Mouse (Mus musculus) lung, embryonic 15.5 days (tissue): ENCODE data around the gene Kdm1a. TPM values are rescaled to one million over a fixed set of nuclear protein-coding genes. Genes with fewer than 3 reads are reported as not detected.

ENCODE experiments used
- ATAC-seq: fragments of 200-750 bp; cut with Nextera tagmentation; 2 replicates; pipeline ENCODE4 v1.8.0; 2017; ENCODE audit warnings: moderate number of reproducible peaks, borderline replicate concordance; ENCODE audit not compliant: low FRiP score, low TSS enrichment; ENCODE audit errors: extremely low read depth
- H3K27ac ChIP-seq: fragments of 300-500 bp; sonication (generic); 2 replicates; pipeline ENCODE4 v1.5.1; 2015; ENCODE audit warnings: moderate library complexity, mild to moderate bottlenecking, inconsistent platforms
- H3K27me3 ChIP-seq: fragments of 300-500 bp; sonication (generic); 2 replicates; pipeline ENCODE4 v1.6.1; 2015; ENCODE audit warnings: inconsistent platforms
- H3K36me3 ChIP-seq: fragments of 300-500 bp; sonication (generic); 2 replicates; pipeline ENCODE4 v1.6.1; 2015; ENCODE audit warnings: inconsistent platforms
- H3K4me1 ChIP-seq: fragments of 300-500 bp; sonication (generic); 2 replicates; pipeline ENCODE4 v1.6.1; 2015; ENCODE audit warnings: inconsistent platforms
- H3K4me2 ChIP-seq: fragments of 300-500 bp; sonication (generic); 2 replicates; pipeline ENCODE4 v1.6.1; 2015; ENCODE audit warnings: inconsistent platforms, mild to moderate bottlenecking, moderate library complexity
- H3K4me3 ChIP-seq: fragments of 300-500 bp; sonication (generic); 2 replicates; pipeline ENCODE4 v1.5.1; 2015; ENCODE audit warnings: mild to moderate bottlenecking, inconsistent platforms
- H3K9ac ChIP-seq: fragments of 300-500 bp; sonication (generic); 2 replicates; pipeline ENCODE4 v1.6.1; 2015; ENCODE audit warnings: inconsistent platforms
- H3K9me3 ChIP-seq: fragments of 300-500 bp; sonication (generic); 2 replicates; pipeline ENCODE4 v1.6.1; 2016; ENCODE audit warnings: inconsistent platforms
- WGBS: fragments of 180-500 bp; shearing (Covaris S2); methylation state at CpG from one replicate; pipeline ENCODE4 v1.1.7; 2015; 5-methylcytosine and 5-hydroxymethylcytosine counted together
- polyA plus RNA-seq: library from polyadenylated mRNA; unstranded; fragments of >200 nt; fragmentation: Nextera tagmentation; extraction: Ambion mirVana; gene quantifications from 2 replicates; pipeline ENCODE4 v1.2.1, GENCODE M21; 2015

Gene Kdm1a
- polyA plus RNA-seq, 1 experiment from 2014 or later: 36.3 TPM

GRCm38 (mm10) chr4:136559690-136560089 lies 42.8 kb downstream of the Kdm1a start:
- Histone ChIP-seq H3K4me1 (peaks cover 7% of the 10 kb centered on the region), H3K36me3 (peaks cover 83% of the 10 kb centered on the region), H3K4me3 (no peak overlapping the region), H3K27ac (no peak overlapping the region), H3K9ac (no peak overlapping the region), H3K4me2 (no peak overlapping the region), H3K27me3 (no peaks in the 10 kb centered on the region), H3K9me3 (no peaks in the 10 kb centered on the region)
- WGBS: 89% methylated on average over 2 of the region's 2 CpGs
- ATAC-seq: no peak

GRCm38 (mm10) chr4:136557638-136558037 lies 44.9 kb downstream of the Kdm1a start:
- Histone ChIP-seq H3K4me2 (no peak overlapping the region), H3K9ac (no peak overlapping the region), H3K9me3 (no peaks in the 10 kb centered on the region), H3K36me3 (peaks cover 89% of the 10 kb centered on the region), H3K4me1 (peaks cover 7% of the 10 kb centered on the region), H3K27ac (no peak overlapping the region), H3K27me3 (no peaks in the 10 kb centered on the region), H3K4me3 (no peak overlapping the region)
- ATAC-seq: no peak
- WGBS: 82% methylated on average over 2 of the region's 2 CpGs

GRCm38 (mm10) chr4:136553108-136553507 lies 49.4 kb downstream of the Kdm1a start:
- 0 out of 2 replicates have a peak, but pooled peaks cover 4% of the 10 kb centered on the region for H3K4me1 ChIP-seq
- 56% methylated on average over 1 of the region's 1 CpGs for WGBS
- ATAC-seq: no peak
- H3K4me3 ChIP-seq: no peak overlapping the region
- no peaks in the 10 kb centered on the region for H3K9me3 ChIP-seq
- H3K36me3 ChIP-seq: peaks cover 94% of the 10 kb centered on the region
- H3K27ac ChIP-seq: no peak overlapping the region
- no peaks in the 10 kb centered on the region for H3K27me3 ChIP-seq
- H3K4me2 ChIP-seq: no peak overlapping the region
- H3K9ac ChIP-seq: no peak overlapping the region

GRCm38 (mm10) chr4:136548381-136548801 lies 54.1 kb downstream of the Kdm1a start:
- H3K27me3 ChIP-seq: no peaks in the 10 kb centered on the region
- ATAC-seq: no peak

GRCm38 (mm10) chr4:136547721-136548120 lies 54.8 kb downstream of the Kdm1a start:
- H3K27ac ChIP-seq: no peak overlapping the region

More at GRCm38 (mm10) chr4:136548381-136548801, 54.1 kb downstream of the Kdm1a start:
- no peak overlapping the region for H3K9ac ChIP-seq
- peaks cover 95% of the 10 kb centered on the region for H3K36me3 ChIP-seq
- no peak overlapping the region for H3K27ac ChIP-seq
- no peak overlapping the region for H3K4me2 ChIP-seq
- H3K4me3 ChIP-seq: no peak overlapping the region
- H3K9me3 ChIP-seq: no peaks in the 10 kb centered on the region
- WGBS: 68% methylated on average over 1 of the region's 1 CpGs
- H3K4me1 ChIP-seq: 0 out of 2 replicates have a peak, but pooled peaks cover 6% of the 10 kb centered on the region

GRCm38 (mm10) chr4:136546279-136547045 lies 56.1 kb downstream of the Kdm1a start:
- H3K9ac ChIP-seq: no peak overlapping the region
- H3K9me3 ChIP-seq: no peaks in the 10 kb centered on the region
- no peak overlapping the region for H3K27ac ChIP-seq
- peaks cover 87% of the 10 kb centered on the region for H3K36me3 ChIP-seq
- no peak overlapping the region for H3K4me2 ChIP-seq
- no peak for ATAC-seq
- 0 out of 2 replicates have a peak, but pooled peaks cover 6% of the 10 kb centered on the region for H3K4me1 ChIP-seq
- H3K27me3 ChIP-seq: no peaks in the 10 kb centered on the region
- 46% methylated on average over 3 of the region's 3 CpGs for WGBS
- no peak overlapping the region for H3K4me3 ChIP-seq

More at GRCm38 (mm10) chr4:136547721-136548120, 54.8 kb downstream of the Kdm1a start:
- no peak for ATAC-seq
- 73% methylated on average over 1 of the region's 1 CpGs for WGBS
- Histone ChIP-seq H3K27me3 (no peaks in the 10 kb centered on the region), H3K9ac (no peak overlapping the region), H3K4me2 (no peak overlapping the region), H3K4me3 (no peak overlapping the region), H3K9me3 (no peaks in the 10 kb centered on the region), H3K4me1 (0 out of 2 replicates have a peak, but pooled peaks cover 6% of the 10 kb centered on the region), H3K36me3 (peaks cover 95% of the 10 kb centered on the region)

GRCm38 (mm10) chr4:136545151-136545550 lies 57.4 kb downstream of the Kdm1a start:
- ATAC-seq: no peak
- H3K9me3 ChIP-seq: no peaks in the 10 kb centered on the region
- no peaks in the 10 kb centered on the region for H3K27me3 ChIP-seq
- no peak overlapping the region for H3K9ac ChIP-seq
- 86% methylated on average over 3 of the region's 3 CpGs for WGBS
- H3K4me2 ChIP-seq: no peak overlapping the region
- no peak overlapping the region for H3K4me3 ChIP-seq
- H3K4me1 ChIP-seq: 0 out of 2 replicates have a peak, but pooled peaks cover 6% of the 10 kb centered on the region
- H3K27ac ChIP-seq: no peak overlapping the region
- H3K36me3 ChIP-seq: peaks cover 84% of the 10 kb centered on the region

GRCm38 (mm10) chr4:136526412-136526811 lies 76.1 kb downstream of the Kdm1a start:
- peak; percentile 55; the same call in 1 of the 2 replicates for ATAC-seq
- no peak overlapping the region for H3K4me2 ChIP-seq

GRCm38 (mm10) chr4:136524309-136524708 lies 78.2 kb downstream of the Kdm1a start:
- no peak overlapping the region for H3K27ac ChIP-seq
- H3K27me3 ChIP-seq: no peaks in the 10 kb centered on the region
- WGBS: 80% methylated on average over 2 of the region's 2 CpGs
- no peaks in the 10 kb centered on the region for H3K9me3 ChIP-seq
- H3K4me1 ChIP-seq: 0 out of 2 replicates have a peak, but pooled peaks cover 3% of the 10 kb centered on the region
- H3K4me3 ChIP-seq: no peak overlapping the region
- H3K9ac ChIP-seq: no peak overlapping the region
- no peaks in the 10 kb centered on the region for H3K36me3 ChIP-seq
- no peak for ATAC-seq
- H3K4me2 ChIP-seq: no peak overlapping the region

More at GRCm38 (mm10) chr4:136526412-136526811, 76.1 kb downstream of the Kdm1a start:
- Histone ChIP-seq H3K27ac (no peak overlapping the region), H3K27me3 (no peaks in the 10 kb centered on the region), H3K4me1 (no peaks in the 10 kb centered on the region), H3K4me3 (no peak overlapping the region), H3K36me3 (no peaks in the 10 kb centered on the region), H3K9ac (no peak overlapping the region), H3K9me3 (no peaks in the 10 kb centered on the region)
- 17% methylated on average over 4 of the region's 4 CpGs for WGBS

- Histone ChIP-seq H3K9ac (no peak overlapping the region), H3K4me2 (no peak overlapping the region), H3K9me3 (no peaks in the 10 kb centered on the region), H3K27ac (no peak overlapping the region), H3K36me3 (no peaks in the 10 kb centered on the region), H3K4me1 (0 out of 2 replicates have a peak, but pooled peaks cover 3% of the 10 kb centered on the region), H3K27me3 (no peaks in the 10 kb centered on the region), H3K4me3 (no peak overlapping the region)
- 56% methylated on average over 5 of the region's 5 CpGs for WGBS
- ATAC-seq: no peak
Observed at GRCm38 (mm10) chr4:136521898-136522297, 80.6 kb downstream of the Kdm1a start.

GRCm38 (mm10) chr4:136519866-136520265 lies 82.7 kb downstream of the Kdm1a start:
- H3K4me1 ChIP-seq: 0 out of 2 replicates have a peak, but pooled peaks cover 3% of the 10 kb centered on the region
- ATAC-seq: no peak

GRCm38 (mm10) chr4:136518576-136518975 lies 83.9 kb downstream of the Kdm1a start:
- Histone ChIP-seq H3K4me1 (0 out of 2 replicates have a peak, but pooled peaks cover 3% of the 10 kb centered on the region), H3K9me3 (no peaks in the 10 kb centered on the region), H3K4me2 (no peak overlapping the region), H3K27me3 (no peaks in the 10 kb centered on the region), H3K4me3 (no peak overlapping the region), H3K9ac (no peak overlapping the region), H3K27ac (no peak overlapping the region), H3K36me3 (no peaks in the 10 kb centered on the region)
- 86% methylated on average over 2 of the region's 2 CpGs for WGBS
- ATAC-seq: no peak

More at GRCm38 (mm10) chr4:136519866-136520265, 82.7 kb downstream of the Kdm1a start:
- no peak overlapping the region for H3K4me2 ChIP-seq
- no peaks in the 10 kb centered on the region for H3K9me3 ChIP-seq
- no peak overlapping the region for H3K27ac ChIP-seq
- no peak overlapping the region for H3K9ac ChIP-seq
- no peaks in the 10 kb centered on the region for H3K36me3 ChIP-seq
- no peaks in the 10 kb centered on the region for H3K27me3 ChIP-seq
- H3K4me3 ChIP-seq: no peak overlapping the region
